Mouse (Mus musculus) layer of hippocampus, adult 2 months (tissue): ENCODE measurements around the gene Drosha. TPM values are rescaled to one million over a fixed set of nuclear protein-coding genes. Genes with fewer than 3 reads are reported as not detected.

Experiments used
- DNase-seq, 2 experiments: peaks; one replicate each; pipeline ENCODE4 v3.0.0; 2022; ENCODE audit warnings: low spot score in 2 of 2
- H3K27ac ChIP-seq: fragments of 200-600 bp; 2 replicates; pipeline ENCODE4 v1.8.1; 2022
- H3K4me3 ChIP-seq: fragments of 200-600 bp; 2 replicates; pipeline ENCODE4 v1.8.1; 2022; ENCODE audit warnings: mild to moderate bottlenecking
- CTCF ChIP-seq: fragments of 200-600 bp; conservative IDR thresholded peaks from 2 replicates; pipeline ENCODE4 v1.8.1; 2022; ENCODE audit warnings: antibody characterized with exemption, mild to moderate bottlenecking, moderate library complexity
- total RNA-seq, 2 experiments: library from RNA; stranded (reverse); gene quantifications; 2 replicates each; pipeline ENCODE4 v1.2.3; 2021

Drosha gene
- total RNA-seq, 2 experiments from 2014 or later, result 88.5 to 89.2 TPM

DNA sequence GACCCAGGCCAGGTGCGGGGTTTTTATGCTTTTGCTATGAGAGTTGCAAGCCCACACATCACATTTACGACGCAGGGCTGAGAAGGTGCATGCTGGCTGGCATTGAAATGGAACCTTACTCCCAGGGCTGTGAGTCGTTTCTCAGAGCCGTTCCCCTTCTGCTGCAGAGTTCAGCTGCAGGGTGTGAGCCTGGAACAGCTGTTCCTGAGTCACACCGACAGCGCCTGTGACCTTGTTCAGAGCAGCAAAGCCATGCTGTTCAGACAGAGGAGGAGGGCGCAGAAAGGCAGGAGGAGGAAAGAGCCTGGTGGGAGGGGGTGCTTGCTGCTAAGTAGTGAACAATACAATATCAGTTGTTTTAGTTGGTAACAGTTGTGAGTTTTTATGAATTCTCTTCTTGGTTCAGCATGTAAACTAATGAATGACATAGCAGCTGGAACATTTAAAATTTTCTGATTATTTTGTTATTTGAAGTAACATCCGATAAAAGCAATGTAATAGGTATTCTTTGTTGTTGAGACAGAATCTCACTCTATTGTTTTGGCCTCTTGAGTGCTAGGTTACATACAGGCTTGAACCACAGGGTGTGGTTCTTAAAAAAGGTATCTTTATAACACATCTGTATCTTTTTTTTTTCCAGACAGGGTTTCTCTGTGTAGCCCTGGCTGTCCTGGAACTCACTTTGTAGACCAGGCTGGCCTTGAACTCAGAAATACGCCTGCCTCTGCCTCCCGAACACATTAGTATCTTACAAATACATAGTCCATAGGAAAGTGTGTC, 23.8 kb downstream of the Drosha start:
- Histone ChIP-seq H3K4me3 (no peak overlapping the region), H3K27ac (no peak overlapping the region)
- no peak for TF ChIP-seq CTCF
- DNase-seq, result no peak

DNA sequence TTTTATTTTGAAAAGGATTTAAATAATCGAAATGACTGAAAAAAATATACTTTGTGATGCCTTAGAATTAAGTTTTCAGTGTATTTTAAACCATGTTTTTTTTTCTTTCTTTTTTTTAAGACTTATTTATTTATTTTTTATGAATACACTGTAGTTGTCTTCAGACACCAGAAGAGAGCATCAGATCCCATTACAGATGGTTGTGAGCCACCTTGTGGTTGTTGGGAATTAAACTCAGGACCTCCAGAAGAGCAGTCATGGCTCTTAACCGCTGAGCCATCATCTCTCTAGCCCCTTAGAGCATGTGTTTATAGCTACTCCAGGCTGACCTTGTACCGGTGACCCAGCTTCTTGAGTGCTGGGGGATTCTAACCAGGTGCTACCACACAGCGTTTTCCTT, 24.8 kb downstream of the Drosha start:
- TF ChIP-seq CTCF, result peak; percentile 65
- DNase-seq, result no peak
- no peak overlapping the region for H3K27ac ChIP-seq
- no peak overlapping the region for H3K4me3 ChIP-seq

GRCm38 (mm10) chr15:12853471-12853870, 28.9 kb downstream of the Drosha start:
- DNase-seq, result no peak
- TF ChIP-seq CTCF, result no peak
- Histone ChIP-seq H3K27ac (no peak overlapping the region), H3K4me3 (no peak overlapping the region)

- TF ChIP-seq CTCF, result no peak
- no peak for DNase-seq
- H3K27ac ChIP-seq, result no peak overlapping the region
- no peak overlapping the region for H3K4me3 ChIP-seq
These were observed 32.2 kb downstream of the Drosha start for GRCm38 (mm10) chr15:12856780-12857179.

DNA sequence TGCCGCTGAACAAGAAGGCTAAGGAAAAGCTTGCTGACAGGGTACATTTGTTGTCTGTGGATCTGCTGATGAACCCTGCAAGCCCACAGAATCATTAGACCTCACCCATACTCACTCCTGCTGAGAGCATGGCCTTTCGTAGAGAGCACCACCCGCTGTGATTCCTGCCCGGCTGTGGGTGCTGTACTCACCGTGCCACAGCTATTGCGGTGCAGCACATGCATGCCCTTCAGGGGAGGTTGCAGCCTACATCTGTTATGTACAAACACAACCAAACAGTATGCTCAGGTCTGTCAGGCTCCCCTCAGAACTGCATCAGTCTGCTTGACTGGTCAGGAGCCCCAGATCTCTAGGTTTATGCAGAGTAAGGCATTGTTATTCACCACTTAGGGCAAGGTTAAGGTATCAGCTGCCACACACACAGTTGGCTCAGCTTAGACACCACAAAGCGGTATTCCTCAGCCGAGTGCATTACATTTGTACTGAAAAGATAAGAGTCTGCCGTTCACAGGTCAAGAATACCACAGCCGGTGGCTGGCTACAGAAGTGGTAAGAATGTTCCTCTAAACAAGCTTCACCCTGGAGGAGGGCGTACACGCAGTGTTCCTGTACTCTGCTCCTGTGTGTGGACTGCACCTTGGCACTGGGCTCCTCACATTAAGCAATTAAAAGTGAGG, 33.4 kb downstream of the Drosha start:
- no peak overlapping the region for H3K4me3 ChIP-seq
- no peak overlapping the region for H3K27ac ChIP-seq
- DNase-seq, result no peak
- no peak for TF ChIP-seq CTCF

GRCm38 (mm10) chr15:12858645-12859044, 34.0 kb downstream of the Drosha start:
- DNase-seq, result no peak
- no peak overlapping the region for H3K4me3 ChIP-seq
- H3K27ac ChIP-seq, result no peak overlapping the region
- TF ChIP-seq CTCF, result no peak

GRCm38 (mm10) chr15:12862061-12862460, 37.4 kb downstream of the Drosha start:
- DNase-seq, result no peak
- TF ChIP-seq CTCF, result no peak
- Histone ChIP-seq H3K27ac (no peak overlapping the region), H3K4me3 (no peak overlapping the region)

DNA sequence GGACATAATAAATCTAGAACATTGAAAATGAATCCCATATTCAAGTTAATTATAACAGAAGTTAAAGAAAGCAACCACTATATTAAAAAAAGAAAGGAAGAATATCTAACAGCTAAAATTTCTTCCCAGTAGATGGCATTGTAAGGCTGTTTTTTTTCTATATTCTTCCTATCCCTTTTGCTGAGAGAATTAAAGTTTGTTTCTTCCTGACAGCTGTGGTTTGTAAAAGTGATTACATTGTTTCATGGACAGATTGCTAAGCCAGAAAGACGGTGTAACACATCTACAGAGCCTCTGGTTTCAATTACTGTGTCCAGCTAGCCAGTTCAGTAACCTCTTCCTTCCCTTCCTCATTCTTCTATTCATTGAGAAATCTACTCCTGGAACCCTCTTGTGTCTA, 39.1 kb downstream of the Drosha start:
- no peak overlapping the region for H3K27ac ChIP-seq
- H3K4me3 ChIP-seq, result no peak overlapping the region
- peak; percentile 59 for TF ChIP-seq CTCF
- no peak for DNase-seq

DNA sequence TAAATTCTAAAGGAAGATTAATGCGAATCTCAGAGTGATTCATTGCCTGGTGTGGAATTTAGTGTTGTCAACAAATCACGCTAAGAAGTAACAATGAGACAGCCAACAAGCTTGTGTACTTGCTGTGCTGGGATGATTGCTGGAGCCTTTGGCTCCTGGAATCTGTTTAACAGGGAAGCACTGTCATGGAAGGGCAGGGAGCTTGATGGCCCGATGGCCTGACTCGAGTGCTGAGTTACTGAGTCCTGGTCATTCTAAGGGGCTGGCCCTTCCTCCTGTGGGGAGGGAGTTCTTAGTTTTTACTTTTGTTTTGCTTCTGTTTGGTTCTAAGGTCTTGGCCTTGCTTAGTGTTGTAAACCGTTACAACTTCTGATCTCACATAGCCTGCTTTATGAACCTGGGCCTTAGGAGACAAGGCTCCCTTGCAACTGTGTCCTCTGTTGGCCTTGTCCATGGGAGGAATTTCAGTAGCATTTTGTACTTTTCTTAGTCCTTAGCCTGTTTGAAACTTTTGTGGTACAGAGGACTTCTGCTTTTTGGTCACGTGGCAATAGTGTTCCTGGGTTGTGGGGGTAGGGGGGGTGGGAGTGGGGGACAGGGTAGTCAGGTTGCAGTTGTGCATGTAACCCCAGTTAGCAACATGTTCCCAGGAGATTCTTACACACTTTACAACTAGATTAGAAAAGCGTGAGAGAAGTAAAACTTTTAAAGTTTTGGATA, 41.1 kb downstream of the Drosha start:
- no peak for DNase-seq
- no peak overlapping the region for H3K4me3 ChIP-seq
- no peak overlapping the region for H3K27ac ChIP-seq
- TF ChIP-seq CTCF, result no peak

GRCm38 (mm10) chr15:12867269-12867668, 42.7 kb downstream of the Drosha start:
- Histone ChIP-seq H3K4me3 (no peak overlapping the region), H3K27ac (no peak overlapping the region)
- DNase-seq, result no peak
- TF ChIP-seq CTCF, result no peak

- peak overlapping the region; percentile 33; the same call in 1 of the 2 replicates for H3K27ac ChIP-seq
- no peak overlapping the region for H3K4me3 ChIP-seq
- no peak for TF ChIP-seq CTCF
- DNase-seq, result peak in 1 of 2 experiments; percentile 64
These were observed 51.0 kb downstream of the Drosha start for GRCm38 (mm10) chr15:12875442-12876176.

- no peak overlapping the region for H3K27ac ChIP-seq
- no peak for TF ChIP-seq CTCF
- no peak overlapping the region for H3K4me3 ChIP-seq
- no peak for DNase-seq
These were observed 51.7 kb downstream of the Drosha start for GRCm38 (mm10) chr15:12876266-12876665.

DNA sequence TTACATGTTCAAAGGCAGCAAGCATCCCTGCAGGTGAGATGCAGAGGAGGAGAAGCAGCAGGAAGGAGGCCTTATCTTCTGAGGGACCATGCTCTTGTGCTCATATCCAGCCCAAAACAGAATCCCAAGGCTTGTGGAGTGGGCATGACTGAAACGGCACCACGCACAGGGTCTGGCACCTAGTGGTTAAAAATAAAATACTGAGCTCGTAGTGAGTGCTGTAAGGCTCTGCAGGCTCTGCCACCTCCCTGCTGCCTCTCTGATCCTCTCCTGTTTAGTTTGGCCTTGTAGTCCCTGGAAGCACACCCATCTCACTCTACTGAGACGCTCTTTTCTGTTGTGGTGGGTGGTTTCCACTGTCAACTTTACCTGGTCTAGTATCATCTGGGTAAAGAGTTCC, 52.3 kb downstream of the Drosha start:
- no peak; the same call in 1 of the 2 replicates for TF ChIP-seq CTCF
- no peak overlapping the region for H3K27ac ChIP-seq
- DNase-seq, result no peak
- no peak overlapping the region for H3K4me3 ChIP-seq
